Mouse (Mus musculus) layer of hippocampus, adult 9-11 months (tissue): ENCODE results near the gene Babam2.

Experiments used
- DNase-seq: peaks from one replicate; pipeline ENCODE4 v3.0.0; 2022

Gene Babam2

DNA sequence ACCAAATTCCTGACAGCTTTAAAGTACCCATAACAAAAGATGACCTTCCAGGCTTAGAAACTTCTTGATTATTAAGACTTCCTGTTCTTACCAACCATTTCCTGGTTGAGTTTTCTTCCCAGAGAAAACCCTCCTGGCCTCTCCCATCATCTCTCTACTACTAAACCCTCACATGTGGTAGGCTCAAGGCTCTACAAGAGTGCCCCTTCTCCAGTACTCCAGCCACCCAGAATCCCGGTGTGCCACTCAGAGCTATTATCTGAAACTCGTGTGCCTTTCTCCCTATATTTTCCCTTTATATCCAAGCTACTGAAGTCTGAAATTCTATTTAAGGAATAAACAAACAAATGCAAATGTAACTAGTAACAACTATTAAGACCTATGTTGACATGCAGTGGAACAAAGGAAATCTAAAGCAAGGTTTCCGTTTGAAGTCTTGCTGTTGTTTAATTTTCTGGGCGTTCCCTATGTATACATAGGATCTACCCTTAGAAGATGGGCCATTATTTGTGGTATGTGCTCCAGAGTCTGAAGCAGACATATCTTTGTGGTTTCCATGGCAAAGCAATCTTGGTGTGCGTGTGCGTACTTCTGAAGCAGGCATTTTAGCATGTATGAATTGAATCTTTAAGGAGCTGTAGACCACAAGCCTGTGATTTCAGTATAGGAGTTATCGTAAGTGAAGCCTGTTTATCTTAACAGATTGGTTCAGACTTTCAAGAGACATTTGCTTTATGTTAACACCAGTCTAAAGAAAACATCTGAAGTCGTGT lies 361.2 kb downstream of the Babam2 start:
- no peak for DNase-seq

DNA sequence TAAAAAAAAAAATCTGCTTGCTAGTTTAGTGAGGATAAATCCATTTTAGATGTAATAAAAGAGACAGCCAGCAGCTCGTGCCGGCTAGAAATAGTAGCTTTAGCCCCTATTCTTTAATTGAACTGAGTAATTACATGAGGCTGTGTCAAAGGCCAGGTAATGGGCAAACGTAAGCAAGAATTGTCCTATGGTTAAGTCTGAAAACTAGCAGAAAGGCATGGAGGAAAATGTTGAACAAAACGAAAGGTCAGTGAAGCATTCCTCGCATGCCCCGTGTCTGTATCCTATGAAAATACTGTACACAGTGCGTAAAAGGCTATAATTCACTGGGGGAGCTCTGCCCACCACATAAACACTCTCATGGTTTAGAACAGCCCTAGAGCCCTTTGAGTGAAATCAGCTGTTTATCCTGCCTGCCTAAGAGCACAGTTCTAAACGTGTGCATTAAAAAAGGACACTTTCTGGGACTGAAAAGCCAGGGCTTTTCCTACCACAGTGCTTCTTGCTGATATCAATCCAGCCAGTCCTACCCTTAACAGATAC lies 361.8 kb downstream of the Babam2 start:
- DNase-seq = no peak

DNA sequence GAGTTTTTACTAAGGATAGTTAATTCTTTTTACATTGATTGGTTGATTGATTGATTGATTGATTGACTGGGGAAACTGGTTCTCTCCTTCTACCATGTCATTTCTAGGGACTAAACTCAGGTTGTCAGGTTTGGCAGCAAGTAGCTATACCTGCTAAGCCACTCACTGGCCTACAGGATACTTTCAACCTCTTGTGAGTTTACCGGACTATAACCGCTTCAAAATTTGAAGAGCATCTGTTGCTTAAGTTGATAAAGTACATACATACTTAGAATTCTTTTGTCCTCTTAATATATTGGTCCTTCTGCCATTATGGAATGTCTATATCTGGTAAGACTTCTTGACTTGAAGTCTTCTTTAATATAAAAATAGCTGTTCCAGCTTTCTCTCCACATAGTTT lies 363.0 kb downstream of the Babam2 start:
- DNase-seq = no peak

DNA sequence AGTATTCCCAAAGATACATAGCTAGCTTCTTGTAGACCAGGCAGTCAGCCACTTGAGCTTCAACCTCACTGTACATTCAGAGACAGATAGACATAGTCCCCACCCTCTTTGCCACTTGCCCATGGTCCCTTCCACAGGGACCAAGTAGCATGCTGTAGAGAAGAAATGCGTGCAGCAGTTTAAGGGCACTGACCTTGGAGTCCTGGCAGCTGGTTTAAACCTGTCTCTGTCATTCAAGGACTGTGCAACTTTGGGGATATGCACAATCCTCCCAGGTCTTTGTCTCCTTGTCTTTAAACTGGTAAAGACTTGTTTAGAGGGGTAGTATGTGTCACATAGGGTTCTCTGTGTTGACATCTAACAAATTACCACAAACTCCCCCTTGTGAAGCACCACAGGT lies 364.4 kb downstream of the Babam2 start:
- no peak for DNase-seq

DNA sequence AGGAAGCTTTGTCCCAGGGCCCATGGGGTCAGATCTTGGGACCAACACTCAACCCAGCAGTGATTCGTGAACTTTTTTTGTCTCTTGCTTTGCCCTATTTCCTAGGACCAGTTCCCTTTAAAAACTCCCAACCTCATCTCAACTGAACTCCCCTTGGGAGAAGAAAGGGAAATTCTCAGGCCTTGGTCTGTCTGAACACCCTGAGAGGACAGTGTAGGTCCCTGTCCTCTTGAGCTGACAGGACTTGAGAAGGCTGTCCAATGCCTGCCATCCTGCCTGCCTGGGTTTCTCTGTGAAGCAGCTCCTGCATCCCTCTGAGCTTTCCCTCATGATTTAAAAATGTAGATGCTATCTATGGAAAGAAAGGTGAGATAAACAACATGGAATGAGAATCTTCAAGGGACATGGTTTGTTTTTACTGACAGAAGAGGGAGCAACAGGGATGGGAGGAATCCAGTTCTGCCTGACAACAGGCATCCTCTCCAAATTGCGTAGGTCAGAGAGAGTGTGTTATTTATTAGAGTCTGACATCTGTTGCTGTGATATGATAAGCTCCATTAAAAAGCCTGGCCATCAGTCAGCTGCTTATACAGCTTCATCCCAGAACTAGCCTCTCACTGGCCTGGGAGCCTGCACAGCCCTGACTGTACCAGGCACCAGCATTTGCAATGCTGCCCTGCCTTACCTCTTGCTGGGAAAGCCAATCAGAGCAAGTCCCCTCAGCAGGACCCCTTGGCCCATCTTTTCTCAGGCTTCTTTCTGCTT lies 367.0 kb downstream of the Babam2 start:
- DNase-seq = peak; percentile 57

DNA sequence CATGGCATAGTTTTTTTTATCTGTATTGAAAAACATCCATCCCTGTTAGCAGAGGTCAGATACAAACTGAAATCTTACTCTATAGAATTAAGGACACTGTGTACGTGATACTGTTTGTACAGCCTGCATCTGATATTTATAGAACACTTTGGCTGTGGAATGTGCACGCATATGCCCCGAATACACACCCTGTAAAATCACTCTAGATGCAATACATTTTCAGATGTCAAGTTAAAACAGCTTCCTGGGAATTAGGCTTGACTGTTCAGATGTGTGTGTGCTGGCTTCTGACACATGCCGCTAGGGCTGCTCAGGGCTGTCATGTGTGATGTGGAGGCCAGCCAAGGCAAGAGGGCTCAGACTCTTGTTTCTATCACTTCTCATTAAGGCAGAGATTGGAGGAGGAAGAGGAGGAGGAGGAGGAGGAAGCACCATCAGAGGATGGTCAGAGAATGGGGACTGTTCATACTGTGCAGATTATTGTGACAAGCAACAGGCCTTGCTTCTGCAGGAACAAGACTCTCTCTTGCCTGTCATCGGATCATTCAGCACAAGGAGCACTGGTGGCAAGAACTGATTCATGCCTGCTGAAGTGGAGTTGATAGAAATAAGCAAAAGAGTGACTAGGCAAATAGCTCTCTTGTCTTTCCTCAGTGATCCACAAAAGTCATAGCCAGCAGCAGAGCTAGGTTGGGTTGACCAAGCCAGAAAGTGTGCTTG lies 368.7 kb downstream of the Babam2 start:
- DNase-seq = no peak

DNA sequence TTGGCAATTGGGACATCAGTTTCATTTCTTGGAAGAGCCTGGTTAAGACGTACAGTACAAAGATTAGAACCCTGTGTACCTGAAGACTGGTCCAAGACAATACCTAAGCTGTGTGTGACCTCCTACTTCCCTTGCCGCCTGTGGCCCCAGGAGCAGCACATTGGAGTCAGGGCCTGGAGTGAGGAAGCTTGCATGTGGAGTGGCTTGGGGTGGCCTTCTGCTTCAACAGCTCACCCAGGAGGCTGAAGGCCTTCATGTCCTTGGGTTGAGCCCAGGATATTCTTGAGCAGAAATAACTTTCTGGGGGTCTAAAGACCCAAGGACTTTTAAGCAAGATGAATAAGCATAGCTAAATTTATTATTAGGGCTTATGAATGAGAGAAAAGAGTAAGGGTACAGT lies 369.4 kb downstream of the Babam2 start:
- DNase-seq = no peak

DNA sequence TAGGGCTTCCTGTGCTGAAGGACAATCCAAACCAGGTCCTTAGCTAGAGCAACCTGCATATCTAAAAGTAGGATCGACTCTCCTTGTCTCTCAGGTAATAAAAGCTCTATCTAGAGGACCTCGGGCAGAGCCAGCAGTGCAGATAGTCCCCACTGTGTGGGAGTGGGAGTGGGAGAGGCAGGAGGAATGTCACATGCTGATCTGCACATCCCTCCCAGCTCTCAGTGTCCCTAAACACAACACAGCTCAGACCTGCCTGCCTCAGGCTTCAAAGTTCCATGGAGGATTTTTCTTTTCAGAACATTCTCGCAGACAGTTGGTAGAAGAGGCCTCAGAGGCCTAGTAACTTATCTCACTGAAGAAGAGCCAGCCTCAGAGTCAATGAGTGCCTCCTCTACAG lies 371.1 kb downstream of the Babam2 start:
- DNase-seq = no peak

DNA sequence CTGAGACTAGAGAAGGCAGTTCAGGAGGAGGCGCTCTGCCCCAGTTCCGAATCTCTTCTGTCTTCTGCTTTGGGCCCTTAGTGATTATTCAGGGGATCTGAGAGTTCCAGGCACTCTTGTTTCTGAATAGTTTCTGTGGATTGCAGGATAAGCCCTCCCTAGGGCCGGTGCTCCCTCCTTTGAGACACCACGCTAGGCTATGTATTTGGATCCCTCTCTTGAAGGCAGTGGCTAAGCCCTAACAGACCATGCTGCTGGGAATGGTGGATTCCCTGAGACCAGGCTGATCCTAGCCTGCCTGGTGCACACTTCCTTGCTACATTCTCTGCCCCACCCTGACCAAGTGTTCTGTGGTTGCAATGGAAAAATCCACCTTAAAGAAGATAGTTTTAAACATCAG lies 371.6 kb downstream of the Babam2 start:
- DNase-seq = no peak

DNA sequence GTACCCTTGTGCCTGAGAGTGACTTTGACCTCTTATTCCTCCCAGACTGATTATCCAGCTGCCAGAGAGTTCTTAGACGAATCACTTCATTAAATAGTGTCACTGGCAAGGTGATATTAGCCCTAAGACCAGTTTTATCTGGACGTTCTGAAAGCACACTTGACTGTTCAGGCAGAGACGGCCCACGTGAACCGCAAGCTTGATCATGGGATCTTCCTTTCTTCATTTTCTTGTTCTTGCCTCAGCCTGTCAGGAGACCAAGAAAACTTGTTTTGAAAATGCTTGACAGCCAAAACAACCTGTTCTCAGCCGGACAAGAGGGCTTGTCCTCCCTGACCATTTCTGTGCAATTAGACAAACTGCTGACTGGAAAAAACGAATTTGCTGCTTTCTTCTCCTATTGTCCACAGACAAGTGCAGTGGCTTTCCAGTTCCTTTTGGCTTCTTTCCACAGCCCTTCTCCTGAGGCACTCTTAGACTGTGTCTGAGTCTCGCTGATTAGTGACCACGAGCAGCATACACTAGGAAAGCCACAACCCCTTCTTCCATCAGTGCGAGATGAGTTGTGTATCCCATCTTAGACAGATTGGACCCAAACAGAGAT lies 372.2 kb downstream of the Babam2 start:
- DNase-seq = no peak

DNA sequence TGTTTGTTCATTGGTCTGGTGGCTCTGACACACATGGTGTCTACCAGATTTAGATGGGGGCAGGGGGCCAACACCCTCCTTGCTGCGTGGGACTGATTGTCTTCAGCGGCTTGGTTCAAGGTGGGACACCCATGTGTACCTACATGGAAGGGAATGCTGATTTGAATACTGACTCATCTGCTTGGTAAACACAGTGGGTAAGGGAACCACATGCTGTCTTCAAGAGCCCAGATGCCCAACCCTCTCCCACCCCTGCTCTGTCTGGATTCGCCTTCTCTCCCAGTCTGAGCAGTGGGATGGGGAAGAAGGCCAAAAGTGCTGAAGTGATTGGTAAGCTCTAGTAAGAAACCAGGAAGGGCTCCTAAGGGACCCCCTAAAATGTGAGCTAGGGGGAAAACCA lies 373.3 kb downstream of the Babam2 start:
- DNase-seq = peak; percentile 64

DNA sequence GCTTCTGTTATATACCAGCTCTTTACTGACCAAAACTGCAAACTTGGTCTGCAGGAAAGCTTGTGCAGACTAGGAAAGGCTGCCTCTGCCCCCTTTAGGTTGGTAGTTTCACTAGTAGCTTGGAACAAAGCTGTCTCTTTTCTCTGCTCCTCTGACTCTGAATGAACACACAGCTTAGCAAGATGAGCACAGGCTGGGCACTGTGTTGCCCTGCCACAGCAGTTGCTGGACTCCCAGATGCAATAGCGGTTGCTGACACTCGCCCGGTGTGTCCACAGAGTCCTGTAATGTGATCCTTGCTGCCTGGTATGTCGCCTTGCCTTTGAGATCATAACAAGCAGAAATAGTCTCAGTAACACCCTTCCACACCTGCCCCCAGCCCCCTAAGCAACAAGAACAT lies 373.8 kb downstream of the Babam2 start:
- DNase-seq = peak; percentile 18

DNA sequence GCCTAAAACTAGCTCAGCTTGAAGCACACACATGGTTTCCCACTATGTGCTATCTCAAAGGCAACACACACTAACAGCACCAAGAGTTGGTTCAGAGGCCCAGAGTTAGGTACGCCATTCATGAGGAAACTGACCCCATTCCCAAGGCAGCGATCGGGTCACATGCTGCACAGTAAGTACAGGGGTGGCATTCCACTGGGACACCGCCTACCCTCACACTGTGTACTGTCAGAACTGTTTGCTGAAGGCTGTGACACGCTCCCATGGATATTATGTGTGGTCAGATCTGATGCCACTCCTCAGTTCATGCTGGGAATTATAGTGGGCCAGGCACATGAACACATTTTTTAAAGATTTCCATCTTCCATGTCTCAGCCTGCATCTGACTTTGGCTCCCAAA lies 374.3 kb downstream of the Babam2 start:
- no peak for DNase-seq

DNA sequence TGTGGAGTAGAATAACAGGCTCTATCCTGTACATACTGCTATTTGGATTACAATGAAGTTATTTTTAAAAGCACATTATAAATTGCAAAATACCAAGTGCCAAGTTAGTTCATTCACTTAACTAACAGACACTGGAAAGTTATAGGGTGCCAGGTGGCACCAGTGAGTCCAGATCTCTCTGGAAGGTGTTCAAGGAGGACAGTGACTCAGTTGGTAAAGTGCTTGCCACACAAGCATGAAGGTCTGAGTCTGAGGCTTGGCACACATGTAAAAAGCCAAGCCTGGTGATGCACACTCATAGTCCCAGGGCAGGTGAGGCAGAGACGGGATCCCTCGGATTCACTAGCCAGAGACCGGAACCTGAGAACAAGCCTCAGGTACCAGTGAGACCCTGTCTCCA lies 375.4 kb downstream of the Babam2 start:
- no peak for DNase-seq

DNA sequence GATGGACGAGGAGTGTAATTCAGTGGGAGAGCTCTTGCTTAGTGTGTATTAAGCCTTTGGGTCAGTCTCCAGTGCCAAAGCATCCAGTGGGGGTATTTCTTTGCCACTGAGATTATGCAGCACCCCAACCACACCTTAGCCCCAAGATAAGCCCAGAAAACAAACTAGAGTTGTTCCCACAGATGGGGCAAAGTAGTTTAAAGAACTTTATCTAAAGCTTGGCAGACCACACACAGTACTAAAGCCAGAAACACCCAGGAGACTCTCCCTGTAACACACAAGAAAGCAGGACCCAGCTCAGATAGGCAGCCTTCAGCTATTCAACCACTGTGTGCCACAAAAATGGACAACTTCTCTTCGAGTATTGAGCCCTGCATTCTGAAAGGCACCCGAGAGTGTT lies 376.6 kb downstream of the Babam2 start:
- DNase-seq = no peak

DNA sequence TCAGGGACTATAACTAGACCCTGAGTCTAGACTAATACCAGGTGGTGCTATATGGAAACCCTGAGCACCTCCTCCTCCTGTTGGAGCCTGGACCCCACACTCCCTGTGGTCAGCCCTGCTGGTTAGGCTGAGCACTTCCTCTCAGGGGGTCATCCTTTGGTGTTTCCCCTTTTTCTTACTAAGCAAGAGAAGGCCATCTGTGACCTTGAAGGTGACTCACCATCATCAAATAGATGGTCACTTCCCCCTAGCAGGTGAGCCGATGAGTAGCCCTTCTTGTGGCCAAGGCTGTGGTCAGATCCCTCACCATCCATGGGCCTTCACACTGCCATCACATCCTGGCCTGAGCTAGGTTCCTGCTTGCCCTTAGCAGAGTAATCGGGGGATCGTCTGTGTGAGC lies 379.7 kb downstream of the Babam2 start:
- no peak for DNase-seq

DNA sequence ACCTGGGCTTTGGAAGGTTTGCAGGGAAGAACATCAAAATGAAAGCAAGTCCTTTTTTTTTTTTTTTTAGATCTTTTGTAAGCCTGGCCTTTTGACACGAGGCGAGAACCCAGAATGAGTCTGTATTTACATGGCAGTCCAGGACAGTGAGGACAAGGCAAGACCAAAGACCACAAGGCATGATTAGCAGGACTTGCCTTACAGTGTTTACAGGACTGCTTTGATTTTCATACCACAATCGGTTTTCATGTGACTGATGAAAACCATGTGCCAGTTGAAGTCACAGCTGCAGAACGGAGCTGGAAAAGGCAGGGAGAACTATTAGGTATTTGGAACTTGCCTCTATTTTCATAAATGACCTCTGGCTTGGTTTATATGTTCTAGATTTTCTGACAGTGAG lies 381.5 kb downstream of the Babam2 start:
- DNase-seq = no peak

DNA sequence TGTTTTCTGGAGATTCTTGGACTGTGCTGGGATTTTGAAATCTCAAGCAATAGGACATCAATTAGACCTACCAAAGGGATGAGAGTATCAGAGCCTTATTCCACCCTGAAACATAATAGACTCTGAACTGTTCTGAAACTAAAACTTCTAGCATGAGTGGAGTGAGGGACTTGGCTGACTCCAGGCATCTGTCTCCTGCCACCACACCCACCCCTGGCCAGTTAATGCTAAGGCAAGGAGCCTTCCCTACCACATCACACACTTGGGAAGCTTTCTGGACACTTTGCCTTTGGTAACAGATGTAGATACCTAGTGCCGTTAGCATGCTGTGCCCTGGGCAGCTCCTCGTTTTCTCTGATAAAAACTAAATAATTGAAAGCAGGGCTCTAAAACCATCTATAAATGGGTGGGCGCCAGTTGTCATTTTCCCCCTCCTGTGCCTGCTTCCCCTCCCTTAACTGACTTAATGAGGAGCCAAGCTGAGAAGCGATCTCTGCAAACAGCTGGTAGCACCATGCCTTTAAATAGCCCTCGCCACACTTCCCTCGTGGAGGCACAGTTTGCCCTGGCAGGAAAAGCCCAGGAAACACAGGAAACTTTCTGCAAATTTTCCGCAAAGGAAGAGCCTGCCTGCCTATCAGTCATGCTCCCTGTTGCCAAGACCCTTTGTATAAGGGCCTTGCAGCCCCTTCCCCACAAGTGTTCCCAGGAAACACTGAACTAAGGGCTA lies 383.2 kb downstream of the Babam2 start:
- no peak for DNase-seq

DNA sequence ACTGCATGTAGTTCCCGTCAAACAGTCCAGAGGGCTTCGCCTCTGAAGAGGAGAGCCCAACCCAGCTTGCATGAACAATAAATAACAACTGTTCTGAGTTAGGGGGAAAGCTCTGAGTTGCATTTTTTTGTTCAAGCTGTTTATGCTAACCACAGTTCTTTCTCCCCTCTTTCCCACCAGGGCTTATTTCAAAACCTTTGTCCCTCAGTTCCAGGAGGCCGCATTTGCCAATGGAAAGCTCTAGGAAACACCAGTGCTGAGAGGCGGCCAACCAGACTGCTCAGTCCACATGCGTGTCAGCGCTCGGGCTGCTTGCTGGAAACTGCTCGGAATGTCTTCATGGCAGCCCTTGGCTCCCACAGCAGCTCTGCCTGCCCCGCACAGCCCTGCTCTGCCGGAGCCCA lies 386.9 kb downstream of the Babam2 start:
- no peak for DNase-seq

DNA sequence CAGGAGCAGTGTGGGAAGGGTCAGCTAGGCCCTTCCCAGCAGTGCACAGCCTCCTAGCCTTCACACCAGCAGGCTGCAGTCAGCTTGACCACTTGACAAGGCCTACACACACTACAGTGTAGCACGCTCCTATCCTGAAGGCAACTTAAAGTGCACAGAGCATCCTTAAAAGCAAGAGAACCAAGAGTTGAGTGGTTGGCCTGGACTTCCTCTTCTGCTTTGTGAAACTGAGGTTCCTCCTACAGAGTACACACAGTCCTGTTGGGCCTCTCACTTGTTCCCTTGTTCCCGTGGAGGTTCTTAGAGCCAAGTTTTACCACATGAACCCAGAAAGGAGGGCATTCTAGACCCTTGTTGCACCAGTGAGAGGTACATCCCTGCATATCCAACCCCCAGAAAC lies 388.1 kb downstream of the Babam2 start:
- no peak for DNase-seq

DNA sequence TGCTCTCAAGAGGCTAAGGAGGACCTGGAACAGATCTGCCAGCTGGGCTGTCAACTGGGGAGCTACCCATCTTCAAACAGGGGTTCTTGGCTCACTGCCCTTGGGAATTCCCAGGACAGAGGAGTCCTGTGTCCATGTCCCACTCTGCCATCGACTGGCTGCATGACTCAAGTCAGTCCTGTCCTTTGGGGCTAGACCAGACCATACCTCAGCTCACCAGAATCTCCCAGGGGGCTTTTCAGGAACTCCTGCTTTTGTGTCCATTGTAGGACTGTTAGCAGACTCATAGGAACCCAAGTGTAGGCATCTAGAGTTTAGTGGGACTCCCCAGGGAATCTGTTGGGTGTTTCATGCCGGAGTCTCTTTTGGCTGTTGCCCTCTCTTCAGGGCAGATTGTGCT lies 388.5 kb downstream of the Babam2 start:
- DNase-seq = no peak

DNA sequence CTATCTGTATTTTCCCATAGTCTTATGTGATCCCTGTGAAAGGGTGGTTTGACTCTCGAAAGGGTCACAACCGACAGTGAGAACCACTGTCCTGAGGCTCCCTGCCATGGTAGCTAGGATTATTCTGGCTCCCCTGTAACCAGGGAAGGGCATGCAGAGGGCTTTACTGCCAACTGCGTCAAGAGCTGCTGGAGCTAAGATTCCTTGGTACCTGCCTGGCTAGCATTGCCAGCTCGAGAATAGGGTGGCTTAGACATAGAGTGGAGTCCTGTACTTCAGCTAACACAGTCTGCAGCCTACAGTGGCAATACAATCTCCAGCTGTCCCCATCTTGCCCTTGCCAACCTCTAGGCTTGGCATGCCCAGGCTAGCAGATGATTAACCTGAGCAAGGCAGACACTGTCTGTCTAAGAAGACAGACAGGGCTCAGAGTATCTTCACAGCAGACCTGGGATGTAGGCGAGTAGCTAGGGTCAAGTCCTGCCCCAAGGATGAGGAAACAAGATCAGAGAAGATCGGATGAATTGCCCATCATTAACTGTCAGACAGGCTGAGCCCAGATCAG lies 389.1 kb downstream of the Babam2 start:
- DNase-seq = no peak
